Mouse (Mus musculus): Measurements from ENCODE around the gene Rpl32.

GRCm38 (mm10) chr6:115854432-115854831 lies 45.9 kb upstream of the Rpl32 start:
- TF ChIP-seq CTCF (IDR thresholded peaks at IDR 0.05; ENCODE audit: insufficient read depth, low read length) (0 out of 2 replicates have a peak, but pooled peaks have one; percentile 10), POLR2A (IDR thresholded peaks at IDR 0.05; ENCODE audit: borderline replicate concordance, extremely low read depth, low read depth, low read length) (no peak)
